Mouse (Mus musculus): Measurements from ENCODE around the gene Grin3b. TPM values are rescaled to one million over a fixed set of nuclear protein-coding genes. Genes with fewer than 3 reads are reported as not detected.

Grin3b gene
- polyA plus RNA-seq, 1 experiment from 2014 or later: 0.49 TPM

DNA sequence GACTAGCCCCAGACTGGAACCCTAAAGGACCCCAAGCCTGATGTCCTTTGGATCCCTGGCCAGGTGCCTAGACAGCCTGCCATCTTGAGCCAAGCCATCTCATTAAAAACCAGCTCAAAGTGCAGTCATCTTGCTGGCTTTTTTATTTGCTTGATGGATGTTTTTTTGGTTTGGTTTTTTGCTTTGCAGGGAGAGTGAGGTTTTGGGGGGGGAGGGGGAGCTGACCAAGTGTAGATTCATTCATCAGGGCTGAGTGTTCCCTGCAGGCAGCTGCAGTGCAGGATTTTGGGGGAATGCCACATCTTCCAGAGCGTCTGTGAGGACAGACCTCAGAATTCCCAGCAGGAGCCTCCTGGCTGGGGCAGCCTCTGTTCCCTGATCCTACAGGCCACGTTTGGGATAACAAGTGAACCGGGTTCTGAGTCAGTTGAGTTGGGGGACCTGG lies 1.4 kb upstream of the Grin3b start:
- ATAC-seq (ENCODE audit: low FRiP score) (no peak), DNase-seq (ENCODE audit: low spot score) (no peak)
- H3K27me3 ChIP-seq (ENCODE audit: control insufficient read depth, insufficient read depth, low read length): peaks cover 24% of the 10 kb centered on the region
- WGBS: 11% methylated on average over 3 of the region's 3 CpGs
- no peak overlapping the region for H3K9ac ChIP-seq (ENCODE audit: low read depth, low read length)
- H3K36me3 ChIP-seq (ENCODE audit: control insufficient read depth, insufficient read depth, low read length): peaks cover 17% of the 10 kb centered on the region
- H3K27ac ChIP-seq (ENCODE audit: low read depth, low read length): no peak overlapping the region
- H3K9me3 ChIP-seq (ENCODE audit: control insufficient read depth, low read length): no peaks in the 10 kb centered on the region
- no peak overlapping the region for H3K4me2 ChIP-seq (replicated peaks; ENCODE audit: low read depth, low read length)
- no peak overlapping the region for H3K4me3 ChIP-seq (ENCODE audit: low read depth, low read length)
- H3K4me1 ChIP-seq (replicated peaks; ENCODE audit: control insufficient read depth, insufficient read depth, low read length): peaks cover 3% of the 10 kb centered on the region; the same call in 1 of the 2 replicates

DNA sequence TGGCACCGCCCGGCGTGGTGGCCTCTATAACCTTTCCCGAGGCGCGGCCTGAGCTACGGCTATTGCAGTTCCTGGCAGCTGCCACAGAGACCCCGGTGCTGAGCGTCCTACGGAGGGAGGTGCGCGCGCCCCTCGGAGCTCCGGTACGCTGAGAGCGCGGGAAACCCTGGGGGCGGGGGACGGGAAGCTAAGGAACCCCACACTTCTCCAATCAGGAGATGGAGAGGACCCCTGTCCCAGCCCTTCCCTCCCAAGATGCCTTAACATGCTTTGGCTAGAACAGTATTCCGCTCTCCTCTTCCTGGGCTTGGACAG lies 625 bp downstream of the Grin3b start:
- no peaks in the 10 kb centered on the region for H3K9me3 ChIP-seq (ENCODE audit: control insufficient read depth, low read length)
- H3K4me1 ChIP-seq (replicated peaks; ENCODE audit: control insufficient read depth, insufficient read depth, low read length): peaks cover 3% of the 10 kb centered on the region; the same call in 1 of the 2 replicates
- H3K36me3 ChIP-seq (ENCODE audit: control insufficient read depth, insufficient read depth, low read length): peaks cover 17% of the 10 kb centered on the region
- H3K4me2 ChIP-seq (replicated peaks; ENCODE audit: low read depth, low read length): peak overlapping the region; percentile 58
- H3K9ac ChIP-seq (ENCODE audit: low read depth, low read length): peak overlapping the region; percentile 33; the same call in 1 of the 2 replicates
- peak overlapping the region; percentile 30 for H3K4me3 ChIP-seq (ENCODE audit: low read depth, low read length)
- 5% methylated on average over 21 of the region's 21 CpGs for WGBS
- DNase-seq (ENCODE audit: low spot score): no peak
- H3K27ac ChIP-seq (ENCODE audit: low read depth, low read length): no peak overlapping the region
- ATAC-seq (ENCODE audit: low FRiP score): no peak
- H3K27me3 ChIP-seq (ENCODE audit: control insufficient read depth, insufficient read depth, low read length): peaks cover 24% of the 10 kb centered on the region

DNA sequence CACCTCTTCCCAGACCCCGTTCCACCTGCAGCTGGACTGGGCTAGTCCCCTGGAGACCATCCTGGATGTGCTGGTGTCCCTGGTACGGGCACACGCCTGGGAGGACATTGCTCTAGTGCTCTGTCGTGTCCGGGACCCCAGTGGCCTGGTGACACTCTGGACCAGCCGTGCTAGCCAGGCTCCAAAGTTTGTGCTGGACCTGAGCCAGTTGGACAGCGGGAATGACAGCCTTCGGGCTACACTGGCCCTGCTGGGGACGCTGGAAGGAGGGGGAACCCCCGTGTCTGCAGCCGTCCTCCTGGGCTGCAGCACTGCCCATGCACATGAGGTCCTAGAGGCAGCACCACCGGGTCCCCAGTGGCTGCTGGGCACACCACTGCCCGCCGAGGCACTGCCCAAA lies 2.3 kb downstream of the Grin3b start:
- Histone ChIP-seq H3K27ac (ENCODE audit: low read depth, low read length) (no peak overlapping the region), H3K4me1 (replicated peaks; ENCODE audit: control insufficient read depth, insufficient read depth, low read length) (peaks cover 3% of the 10 kb centered on the region; the same call in 1 of the 2 replicates), H3K27me3 (ENCODE audit: control insufficient read depth, insufficient read depth, low read length) (peaks cover 24% of the 10 kb centered on the region), H3K9me3 (ENCODE audit: control insufficient read depth, low read length) (no peaks in the 10 kb centered on the region), H3K4me2 (replicated peaks; ENCODE audit: low read depth, low read length) (no peak overlapping the region), H3K36me3 (ENCODE audit: control insufficient read depth, insufficient read depth, low read length) (peaks cover 20% of the 10 kb centered on the region), H3K9ac (ENCODE audit: low read depth, low read length) (no peak overlapping the region), H3K4me3 (ENCODE audit: low read depth, low read length) (no peak overlapping the region)
- DNase-seq (ENCODE audit: low spot score) (no peak), ATAC-seq (ENCODE audit: low FRiP score) (no peak)
- WGBS: 71% methylated on average over 14 of the region's 14 CpGs

DNA sequence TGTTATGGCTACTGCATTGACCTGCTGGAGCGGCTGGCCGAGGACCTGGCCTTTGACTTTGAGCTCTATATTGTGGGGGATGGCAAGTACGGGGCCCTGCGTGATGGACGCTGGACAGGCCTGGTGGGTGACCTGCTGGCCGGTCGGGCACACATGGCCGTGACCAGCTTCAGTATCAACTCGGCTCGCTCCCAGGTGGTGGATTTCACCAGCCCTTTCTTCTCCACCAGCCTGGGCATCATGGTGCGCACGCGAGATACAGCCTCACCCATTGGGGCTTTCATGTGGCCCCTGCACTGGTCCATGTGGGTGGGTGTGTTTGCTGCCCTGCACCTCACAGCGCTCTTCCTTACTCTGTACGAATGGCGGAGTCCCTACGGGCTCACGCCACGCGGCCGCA lies 3.6 kb downstream of the Grin3b start:
- Histone ChIP-seq H3K27ac (ENCODE audit: low read depth, low read length) (no peak overlapping the region), H3K9me3 (ENCODE audit: control insufficient read depth, low read length) (no peaks in the 10 kb centered on the region), H3K36me3 (ENCODE audit: control insufficient read depth, insufficient read depth, low read length) (peaks cover 29% of the 10 kb centered on the region), H3K4me3 (ENCODE audit: low read depth, low read length) (no peak overlapping the region), H3K9ac (ENCODE audit: low read depth, low read length) (no peak overlapping the region), H3K4me1 (replicated peaks; ENCODE audit: control insufficient read depth, insufficient read depth, low read length) (peaks cover 3% of the 10 kb centered on the region; the same call in 1 of the 2 replicates), H3K4me2 (replicated peaks; ENCODE audit: low read depth, low read length) (no peak overlapping the region), H3K27me3 (ENCODE audit: control insufficient read depth, insufficient read depth, low read length) (peaks cover 24% of the 10 kb centered on the region)
- DNase-seq (ENCODE audit: low spot score) (no peak), ATAC-seq (ENCODE audit: low FRiP score) (no peak)
- 87% methylated on average over 21 of the region's 21 CpGs for WGBS

DNA sequence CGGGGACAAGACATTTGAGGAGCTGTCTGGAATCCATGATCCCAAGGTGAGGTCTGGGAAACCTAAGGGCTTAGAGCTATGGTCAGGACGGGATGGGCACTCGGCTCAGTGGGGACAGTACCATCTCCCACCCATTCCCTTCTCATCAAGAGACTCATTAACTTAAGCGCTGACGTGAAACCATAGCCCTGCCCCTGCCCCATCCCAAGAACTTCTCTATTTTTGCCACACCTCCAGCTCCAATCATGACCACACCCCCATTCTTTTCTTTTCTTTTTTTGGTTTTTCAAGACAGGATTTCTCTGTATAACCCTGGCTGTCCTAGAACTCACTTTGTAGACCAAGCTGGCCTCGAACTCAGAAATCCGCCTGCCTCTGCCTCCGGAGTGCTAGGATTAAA lies 4.2 kb downstream of the Grin3b start:
- Histone ChIP-seq H3K9me3 (ENCODE audit: control insufficient read depth, low read length) (no peaks in the 10 kb centered on the region), H3K36me3 (ENCODE audit: control insufficient read depth, insufficient read depth, low read length) (peaks cover 30% of the 10 kb centered on the region), H3K4me1 (replicated peaks; ENCODE audit: control insufficient read depth, insufficient read depth, low read length) (peaks cover 3% of the 10 kb centered on the region; the same call in 1 of the 2 replicates), H3K27ac (ENCODE audit: low read depth, low read length) (no peak overlapping the region), H3K9ac (ENCODE audit: low read depth, low read length) (no peak overlapping the region), H3K4me2 (replicated peaks; ENCODE audit: low read depth, low read length) (no peak overlapping the region), H3K27me3 (ENCODE audit: control insufficient read depth, insufficient read depth, low read length) (peaks cover 20% of the 10 kb centered on the region), H3K4me3 (ENCODE audit: low read depth, low read length) (no peak overlapping the region)
- DNase-seq (ENCODE audit: low spot score) (no peak), ATAC-seq (ENCODE audit: low FRiP score) (no peak)
- 87% methylated on average over 8 of the region's 8 CpGs for WGBS

DNA sequence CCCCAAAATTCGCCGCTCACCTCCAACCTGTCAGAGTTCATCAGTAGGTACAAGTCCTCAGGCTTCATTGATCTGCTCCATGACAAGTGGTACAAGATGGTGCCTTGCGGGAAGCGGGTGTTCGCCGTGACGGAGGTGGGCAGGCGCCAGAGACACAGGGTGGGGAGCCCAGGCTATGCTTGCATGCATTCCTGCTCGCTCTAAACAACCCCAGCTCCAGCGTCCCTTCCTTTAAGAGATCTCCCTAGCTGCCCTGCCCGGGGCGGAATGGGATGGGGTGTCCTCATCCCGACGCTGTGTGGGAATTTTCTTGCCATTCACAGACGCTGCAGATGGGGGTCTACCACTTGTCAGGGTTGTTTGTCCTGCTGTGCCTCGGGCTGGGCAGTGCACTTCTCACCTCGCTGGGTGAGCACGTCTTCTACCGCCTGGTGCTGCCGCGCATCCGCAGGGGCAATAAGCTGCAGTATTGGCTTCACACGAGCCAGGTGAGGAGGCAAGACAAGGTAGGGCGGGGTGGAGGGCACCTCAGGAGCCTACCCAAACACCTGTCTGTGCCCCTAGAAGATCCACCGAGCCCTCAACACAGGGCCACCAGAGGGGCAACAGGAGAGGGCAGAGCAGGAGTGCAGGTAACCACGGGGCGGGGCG lies 5.7 kb downstream of the Grin3b start:
- no peak overlapping the region for H3K27ac ChIP-seq (ENCODE audit: low read depth, low read length)
- 86% methylated on average over 25 of the region's 28 CpGs for WGBS
- ATAC-seq (ENCODE audit: low FRiP score) (no peak), DNase-seq (ENCODE audit: low spot score) (no peak)
- no peak overlapping the region for H3K9ac ChIP-seq (ENCODE audit: low read depth, low read length)
- H3K4me2 ChIP-seq (replicated peaks; ENCODE audit: low read depth, low read length): no peak overlapping the region
- H3K9me3 ChIP-seq (ENCODE audit: control insufficient read depth, low read length): no peaks in the 10 kb centered on the region
- H3K4me3 ChIP-seq (ENCODE audit: low read depth, low read length): no peak overlapping the region
- H3K27me3 ChIP-seq (ENCODE audit: control insufficient read depth, insufficient read depth, low read length): peaks cover 10% of the 10 kb centered on the region
- no peaks in the 10 kb centered on the region for H3K4me1 ChIP-seq (replicated peaks; ENCODE audit: control insufficient read depth, insufficient read depth, low read length)
- peaks cover 30% of the 10 kb centered on the region for H3K36me3 ChIP-seq (ENCODE audit: control insufficient read depth, insufficient read depth, low read length)

DNA sequence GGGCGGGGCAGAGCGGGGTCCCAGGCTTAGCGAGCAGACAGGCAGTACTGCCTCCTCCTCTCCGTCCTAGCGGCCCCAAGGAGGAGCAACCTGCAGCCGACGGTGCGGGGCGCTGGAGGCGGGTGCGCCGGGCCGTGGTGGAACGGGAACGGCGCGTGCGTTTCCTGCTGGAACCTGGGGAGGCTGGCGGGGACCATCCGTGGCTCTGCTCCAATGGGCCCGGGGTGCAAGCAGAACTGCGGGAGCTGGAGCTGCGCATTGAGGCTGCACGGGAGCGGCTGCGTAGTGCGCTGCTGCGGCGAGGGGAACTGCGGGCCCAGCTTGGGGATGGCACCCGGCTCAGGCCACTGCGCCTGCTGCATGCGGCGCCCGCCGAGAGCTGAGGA lies 6.2 kb downstream of the Grin3b start:
- 79% methylated on average over 33 of the region's 36 CpGs for WGBS
- Histone ChIP-seq H3K9ac (ENCODE audit: low read depth, low read length) (no peak overlapping the region), H3K9me3 (ENCODE audit: control insufficient read depth, low read length) (no peaks in the 10 kb centered on the region), H3K36me3 (ENCODE audit: control insufficient read depth, insufficient read depth, low read length) (peaks cover 30% of the 10 kb centered on the region), H3K27ac (ENCODE audit: low read depth, low read length) (no peak overlapping the region), H3K27me3 (ENCODE audit: control insufficient read depth, insufficient read depth, low read length) (peaks cover 7% of the 10 kb centered on the region), H3K4me1 (replicated peaks; ENCODE audit: control insufficient read depth, insufficient read depth, low read length) (no peaks in the 10 kb centered on the region), H3K4me3 (ENCODE audit: low read depth, low read length) (no peak overlapping the region), H3K4me2 (replicated peaks; ENCODE audit: low read depth, low read length) (no peak overlapping the region)
- no peak for ATAC-seq (ENCODE audit: low FRiP score)
- no peak for DNase-seq (ENCODE audit: low spot score)

DNA sequence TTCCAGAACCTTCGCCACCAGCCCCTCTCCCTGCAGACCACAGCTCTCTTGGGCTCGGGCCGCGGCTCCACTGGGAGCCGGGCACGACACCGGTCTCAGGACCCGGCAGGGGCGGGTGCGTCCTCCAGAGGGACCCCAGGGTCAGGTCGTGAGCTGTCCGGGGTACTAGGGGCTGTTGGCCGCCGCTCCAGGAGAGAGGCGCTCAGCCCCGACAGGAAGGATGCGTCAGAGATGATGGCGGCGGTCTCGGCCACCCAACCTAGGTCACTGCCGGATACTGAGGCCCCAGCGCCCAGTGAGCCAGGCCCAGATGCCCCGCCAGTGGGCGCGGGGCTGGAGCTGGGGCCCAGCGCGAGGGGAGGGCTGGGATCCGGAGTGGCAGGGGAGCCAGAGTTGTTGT lies 6.8 kb downstream of the Grin3b start:
- Histone ChIP-seq H3K36me3 (ENCODE audit: control insufficient read depth, insufficient read depth, low read length) (peaks cover 30% of the 10 kb centered on the region), H3K27me3 (ENCODE audit: control insufficient read depth, insufficient read depth, low read length) (peaks cover under 1% of the 10 kb centered on the region), H3K4me1 (replicated peaks; ENCODE audit: control insufficient read depth, insufficient read depth, low read length) (no peaks in the 10 kb centered on the region), H3K27ac (ENCODE audit: low read depth, low read length) (no peak overlapping the region), H3K4me3 (ENCODE audit: low read depth, low read length) (no peak overlapping the region), H3K4me2 (replicated peaks; ENCODE audit: low read depth, low read length) (no peak overlapping the region), H3K9me3 (ENCODE audit: control insufficient read depth, low read length) (no peaks in the 10 kb centered on the region), H3K9ac (ENCODE audit: low read depth, low read length) (no peak overlapping the region)
- DNase-seq (ENCODE audit: low spot score) (no peak), ATAC-seq (ENCODE audit: low FRiP score) (no peak)
- WGBS: 89% methylated on average over 24 of the region's 28 CpGs

DNA sequence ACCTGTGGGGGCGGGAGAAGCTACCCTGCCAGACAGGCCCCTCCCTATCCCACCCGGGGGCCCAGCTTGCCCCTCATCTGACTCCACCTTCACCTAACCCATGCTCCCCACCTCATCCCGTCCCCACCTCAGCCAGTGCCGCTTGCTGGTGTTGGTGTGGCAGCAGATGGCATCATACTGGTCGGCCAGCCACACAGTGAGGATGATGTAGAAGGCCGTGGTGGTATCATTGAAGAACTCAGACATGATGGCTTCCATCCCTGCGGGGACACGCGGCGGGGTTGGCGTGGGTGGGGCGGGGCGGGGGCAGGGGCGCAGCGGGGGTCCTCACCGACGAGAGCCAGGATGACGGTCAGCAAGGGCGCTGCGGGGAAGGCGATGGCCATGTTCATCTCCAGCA lies 7.5 kb downstream of the Grin3b start:
- H3K4me3 ChIP-seq (ENCODE audit: low read depth, low read length): no peak overlapping the region
- H3K4me2 ChIP-seq (replicated peaks; ENCODE audit: low read depth, low read length): no peak overlapping the region
- 95% methylated on average over 21 of the region's 21 CpGs for WGBS
- H3K27me3 ChIP-seq (ENCODE audit: control insufficient read depth, insufficient read depth, low read length): no peaks in the 10 kb centered on the region
- ATAC-seq (ENCODE audit: low FRiP score) (no peak), DNase-seq (ENCODE audit: low spot score) (no peak)
- no peak overlapping the region for H3K9ac ChIP-seq (ENCODE audit: low read depth, low read length)
- no peak overlapping the region for H3K27ac ChIP-seq (ENCODE audit: low read depth, low read length)
- peaks cover 2% of the 10 kb centered on the region for H3K4me1 ChIP-seq (replicated peaks; ENCODE audit: control insufficient read depth, insufficient read depth, low read length)
- peaks cover 30% of the 10 kb centered on the region for H3K36me3 ChIP-seq (ENCODE audit: control insufficient read depth, insufficient read depth, low read length)
- no peaks in the 10 kb centered on the region for H3K9me3 ChIP-seq (ENCODE audit: control insufficient read depth, low read length)

Measured in hindbrain, embryonic 11.5 days (tissue).